Mouse (Mus musculus) 3T3-L1 (cell line): ENCODE data around the gene Lmna.

Experiments used
- DNase-seq: peaks from one replicate; pipeline ENCODE4 v3.0.0-alpha.2; 2015; ENCODE audit warnings: low read depth, low spot score

Gene Lmna

DNA sequence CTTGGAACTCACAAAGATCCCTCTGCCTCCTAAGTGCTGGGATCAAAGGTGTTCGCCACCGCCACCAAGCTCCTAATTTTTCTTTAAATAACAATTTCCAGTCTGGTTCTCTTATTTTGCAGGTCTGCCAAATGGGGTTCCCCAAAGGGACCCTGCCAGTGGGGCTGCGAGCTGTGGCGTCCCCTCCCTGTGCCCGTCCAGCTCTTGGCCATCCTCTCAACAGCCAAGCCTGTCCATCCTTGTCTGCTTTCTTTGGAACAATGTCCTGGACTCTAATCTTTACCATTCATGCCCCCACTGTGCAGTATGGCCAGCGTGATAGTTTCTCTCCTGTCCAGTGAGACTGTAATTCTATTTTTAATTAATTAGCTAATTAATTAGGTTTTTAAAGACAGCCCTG, 11.4 kb upstream of the Lmna start:
- no peak for DNase-seq

DNA sequence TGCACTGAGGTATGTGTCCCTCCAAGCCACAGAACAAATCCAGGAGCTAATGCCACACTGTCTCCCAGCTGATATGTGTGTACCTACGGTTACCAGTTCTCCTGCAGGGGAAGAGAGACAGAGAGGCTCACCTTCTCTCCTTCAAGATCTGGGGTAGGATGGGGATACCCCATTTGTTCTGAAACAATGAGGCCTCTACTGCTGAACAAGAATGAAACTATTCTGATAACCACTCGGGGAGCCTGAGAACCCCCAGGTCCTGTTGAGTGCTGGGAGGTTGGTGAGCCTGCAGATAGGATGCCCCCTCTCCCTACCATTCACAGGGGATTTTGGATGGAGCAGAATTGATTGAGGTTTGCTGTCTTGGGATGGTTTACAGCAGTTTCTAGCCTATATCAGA, 10.3 kb upstream of the Lmna start:
- DNase-seq = no peak

DNA sequence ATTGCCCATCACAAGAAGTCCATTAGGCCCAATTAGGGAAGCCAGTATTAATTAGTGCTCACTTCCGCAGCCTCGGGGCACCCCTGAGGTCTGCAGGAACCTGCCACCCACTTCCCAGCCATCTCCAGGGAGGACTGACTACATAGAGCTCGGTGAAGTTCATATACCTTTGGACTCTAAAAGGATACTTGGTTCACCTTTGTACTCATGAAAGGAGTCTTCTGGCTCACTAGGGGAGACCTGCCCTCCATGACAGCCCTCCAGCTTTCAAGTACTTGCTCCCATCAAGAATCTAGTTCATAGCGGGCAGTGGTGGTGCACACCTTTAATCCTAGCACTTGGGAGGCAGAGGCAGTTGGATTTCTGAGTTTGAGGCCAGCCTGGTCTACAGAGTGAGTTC, 8.7 kb upstream of the Lmna start:
- no peak for DNase-seq

DNA sequence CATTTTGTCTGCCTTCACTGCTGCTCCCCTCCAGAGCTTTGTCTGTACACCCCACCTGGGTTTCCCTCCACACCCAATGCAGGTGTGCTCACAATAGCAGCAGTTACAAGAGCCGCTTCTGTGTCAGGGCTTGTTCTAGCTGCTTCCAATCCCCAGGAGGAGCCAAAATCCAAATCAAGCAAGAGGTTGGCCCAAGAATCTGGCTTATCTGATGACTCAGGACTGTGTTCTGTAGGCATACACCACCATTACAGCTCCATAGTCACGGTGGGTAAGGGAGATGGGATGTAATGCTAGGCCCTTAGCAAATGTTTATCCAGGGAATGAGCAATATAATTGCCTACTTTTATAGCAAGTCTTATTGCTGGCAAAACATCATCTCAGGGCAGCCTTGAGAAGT, 6.7 kb upstream of the Lmna start:
- peak; percentile 62 for DNase-seq

DNA sequence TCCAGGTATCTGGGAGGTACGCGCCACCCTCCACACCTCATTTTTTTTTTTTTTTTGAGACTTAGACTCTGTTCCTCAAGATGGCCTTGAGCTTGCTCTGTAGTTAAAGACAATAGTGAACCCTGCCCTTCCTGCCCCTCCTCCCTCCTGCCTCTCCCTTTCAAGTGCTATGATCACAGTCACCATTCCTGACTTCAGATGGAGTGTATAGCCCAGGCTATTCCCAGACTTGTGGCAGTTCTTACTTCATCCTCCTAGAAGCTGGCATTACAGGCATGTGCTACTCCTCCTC, 5.3 kb upstream of the Lmna start:
- no peak for DNase-seq

DNA sequence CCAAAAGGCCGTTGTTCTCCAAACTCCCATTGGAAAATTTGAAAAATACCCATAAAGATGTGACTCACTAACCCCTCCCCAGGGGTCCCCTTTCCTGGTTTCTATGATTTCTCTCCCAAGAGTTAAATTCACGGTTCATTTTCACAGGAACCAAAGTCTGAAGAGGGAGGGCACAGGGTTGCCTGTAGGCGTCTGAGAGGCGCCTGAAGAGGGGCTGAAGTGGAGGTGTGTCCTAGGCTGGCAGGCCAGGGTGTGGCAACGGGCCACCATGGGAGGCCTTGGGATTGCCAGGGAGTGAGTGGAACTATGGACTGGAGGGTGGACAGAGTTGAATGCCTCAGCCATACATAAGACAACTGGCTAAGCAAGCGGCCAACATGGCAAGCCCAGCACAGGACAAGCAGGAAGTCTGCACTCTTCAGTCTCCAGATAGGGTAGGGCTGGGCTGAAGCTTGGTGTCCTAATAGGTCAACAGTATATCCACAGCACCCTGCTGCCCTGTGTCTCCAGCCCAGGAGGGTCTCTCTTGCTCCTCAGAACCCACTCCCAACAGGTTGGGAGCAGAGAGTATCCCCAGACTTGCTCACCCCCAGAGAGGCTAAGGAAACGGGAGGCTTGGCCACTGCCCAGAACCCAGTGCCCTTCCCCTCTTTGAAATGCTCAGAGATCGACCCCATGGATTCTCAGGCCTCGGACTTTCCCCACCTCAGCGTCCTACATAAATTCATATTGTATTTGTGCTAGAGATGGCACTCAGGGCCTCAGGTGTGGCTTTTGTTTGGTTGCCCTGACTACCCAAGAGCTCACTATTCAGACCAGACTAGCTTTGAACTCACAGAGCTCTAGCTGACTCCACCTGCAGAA, 4.7 kb upstream of the Lmna start:
- peak; percentile 80 for DNase-seq

DNA sequence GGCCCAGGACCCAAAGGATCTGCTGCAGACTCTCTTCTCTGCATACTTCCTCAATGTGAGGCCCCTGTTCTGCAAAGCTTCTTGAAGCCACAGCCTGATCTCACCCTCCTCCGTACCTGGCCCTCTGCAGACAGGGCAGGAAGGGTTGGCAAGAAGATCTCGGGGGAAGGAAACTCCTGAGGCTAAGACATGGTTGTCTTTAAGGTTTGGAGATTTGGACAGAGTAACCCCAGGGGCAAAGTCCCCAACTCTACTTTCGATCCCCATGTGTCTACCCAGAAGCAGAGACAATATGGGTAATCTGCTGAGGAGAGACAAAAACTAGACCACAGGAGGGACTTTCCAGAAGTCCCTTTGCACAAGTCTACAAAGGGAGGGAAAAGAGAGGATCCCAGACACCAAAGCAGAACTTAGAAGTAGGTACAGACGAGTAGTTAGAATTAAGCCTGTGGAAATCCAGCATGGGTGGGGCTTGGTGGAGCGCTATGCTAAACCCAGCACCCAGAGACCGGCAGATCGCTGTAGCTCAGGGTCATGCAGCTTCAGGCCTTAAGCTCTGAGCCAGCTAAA, 3.9 kb upstream of the Lmna start:
- peak; percentile 78 for DNase-seq

DNA sequence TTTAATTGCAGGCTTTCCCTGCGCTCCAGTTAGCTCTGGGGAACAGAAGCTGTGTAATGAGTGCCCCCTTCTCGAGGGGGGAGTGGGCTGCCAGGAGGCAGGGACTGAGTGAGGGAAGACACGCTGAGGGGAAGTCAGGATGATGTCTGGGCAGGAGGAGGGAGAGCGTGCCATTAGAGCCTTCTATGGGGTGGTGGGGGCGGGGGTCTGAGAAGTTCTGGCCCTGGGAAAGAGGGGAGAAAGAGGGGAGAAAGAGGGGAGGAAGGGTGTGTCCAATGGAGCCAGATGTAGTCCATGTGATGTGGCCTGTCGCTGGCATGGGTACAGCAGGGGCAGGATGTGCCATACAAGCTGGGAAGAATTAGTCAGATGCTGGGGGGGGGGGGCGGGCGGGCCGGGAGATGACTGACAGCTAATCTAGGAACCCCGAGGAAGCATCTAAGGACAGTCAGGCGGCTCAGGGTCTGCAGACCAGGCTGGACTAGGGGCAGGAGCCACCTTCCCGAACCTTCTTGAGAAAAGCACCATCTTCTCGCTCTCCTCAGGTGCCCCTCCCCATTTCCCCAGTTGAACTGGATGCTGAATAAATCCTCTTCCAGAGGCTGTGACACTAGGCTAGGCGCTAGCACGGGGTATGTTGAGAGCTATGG, 3.3 kb upstream of the Lmna start:
- DNase-seq = peak; percentile 96

DNA sequence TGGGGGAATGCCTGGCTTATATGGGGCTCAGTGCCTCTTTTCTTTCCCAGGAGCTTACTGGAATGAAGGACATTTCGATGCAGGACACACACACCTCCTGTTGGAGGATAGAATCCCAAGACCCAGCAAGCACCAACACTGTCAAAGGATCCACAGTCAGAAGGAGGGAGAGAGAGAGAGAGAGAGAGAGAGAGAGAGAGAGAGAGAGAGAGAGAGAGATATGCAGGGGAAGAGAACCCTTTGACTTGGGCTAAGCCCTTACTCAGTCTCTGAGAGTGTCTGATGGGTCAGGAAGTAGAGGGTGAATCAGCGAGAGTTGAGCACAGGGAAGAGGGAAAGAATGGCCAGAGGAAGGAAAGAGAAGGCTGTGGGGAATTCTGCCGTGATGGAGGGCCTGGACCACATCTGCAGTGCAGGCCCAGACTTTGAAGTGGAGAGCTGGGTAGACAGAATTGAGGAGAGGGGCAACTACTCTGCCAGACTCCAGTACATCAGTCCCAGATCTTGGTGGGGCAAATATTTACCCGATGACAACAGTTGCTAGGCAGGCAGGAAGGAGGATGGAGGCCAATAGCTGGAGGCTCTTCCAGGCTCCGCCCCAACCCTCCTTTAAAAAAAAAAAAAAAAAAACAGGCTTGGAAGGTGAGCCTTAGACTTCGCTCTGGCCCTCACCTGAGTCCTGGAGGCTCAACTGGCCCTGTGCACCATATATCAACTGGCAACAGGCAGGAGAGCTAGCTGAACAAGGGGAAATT, 2.6 kb upstream of the Lmna start:
- DNase-seq = peak; percentile 91

DNA sequence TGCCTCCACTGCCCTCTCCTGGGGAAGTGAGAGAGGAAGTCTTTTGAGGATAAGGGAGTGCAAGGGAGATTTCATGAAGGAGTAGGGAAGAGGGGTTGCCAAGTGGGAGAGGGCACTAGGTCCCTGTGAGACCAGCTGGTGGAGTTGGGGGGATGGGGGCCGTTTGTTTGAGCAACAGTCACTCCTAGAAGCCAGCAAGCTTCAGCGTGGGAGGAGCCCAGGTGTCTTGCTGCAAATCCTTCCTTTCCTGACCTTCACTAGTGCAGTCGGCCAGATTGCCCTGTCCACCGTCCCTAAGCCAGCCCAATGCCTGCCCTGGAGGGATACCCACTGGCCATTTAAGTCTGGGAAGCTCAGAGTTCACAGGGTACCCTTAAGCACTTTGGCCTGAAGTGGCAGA, 1.8 kb upstream of the Lmna start:
- DNase-seq = peak; percentile 59

DNA sequence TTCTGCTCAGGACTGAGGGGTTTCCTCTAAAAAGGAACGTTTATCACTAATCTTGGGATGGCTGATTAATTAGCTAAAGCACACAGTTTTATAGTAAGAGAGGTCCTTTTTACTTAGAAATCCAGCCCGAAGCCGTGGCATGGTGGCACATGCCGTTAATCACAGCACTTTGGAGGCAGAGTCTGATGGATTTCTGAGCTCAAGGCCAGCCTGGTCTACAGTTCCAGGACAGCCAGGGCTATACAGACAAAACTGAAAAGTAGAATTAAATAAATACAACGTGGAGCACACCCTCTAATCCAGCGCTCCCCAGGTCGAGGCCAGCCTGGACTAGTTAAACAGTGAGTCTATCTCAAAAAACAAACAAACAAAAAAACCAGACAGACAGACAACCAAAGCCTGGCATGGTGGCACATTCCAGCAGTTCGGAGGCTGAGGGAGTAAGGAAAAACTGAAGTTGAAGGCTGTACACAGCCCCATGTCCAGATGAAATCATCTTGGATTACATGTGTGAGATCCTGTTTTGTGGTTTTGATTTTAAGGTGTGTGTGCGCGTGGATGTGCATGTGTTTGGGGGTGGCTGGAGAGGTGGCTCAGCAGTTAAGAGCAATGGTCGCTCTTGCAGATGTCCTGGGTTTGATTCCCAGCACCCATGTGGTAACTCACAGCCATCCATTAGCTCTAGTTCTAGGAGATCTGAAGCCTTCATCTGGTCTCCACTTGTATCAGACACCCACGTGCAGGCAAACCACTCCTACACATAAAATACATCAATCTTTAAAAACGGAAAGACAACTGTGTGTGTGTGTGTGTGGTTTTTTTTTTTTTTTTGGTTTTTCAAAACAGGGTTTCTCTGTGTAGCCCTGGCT, 899 bp upstream of the Lmna start:
- peak; percentile 39 for DNase-seq

DNA sequence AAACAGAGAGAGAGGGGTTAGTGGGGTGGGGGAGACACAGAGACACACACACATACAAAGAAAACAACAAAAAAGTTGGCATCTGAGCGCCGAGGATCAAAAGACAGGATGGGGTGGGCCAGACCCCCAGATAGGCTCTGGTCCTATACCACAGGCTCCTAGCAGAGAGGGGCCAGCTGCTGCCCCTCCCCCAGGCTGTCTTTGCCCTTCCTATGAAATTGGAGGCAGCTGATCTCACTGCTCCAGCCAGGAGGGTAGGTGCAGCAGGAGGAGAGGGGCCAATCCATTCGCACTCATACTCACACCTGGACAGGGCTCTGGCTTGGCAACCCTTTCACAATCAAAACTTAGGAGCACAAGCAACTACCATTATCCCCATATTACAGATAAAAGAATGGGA, 506 bp downstream of the Lmna start:
- no peak for DNase-seq

DNA sequence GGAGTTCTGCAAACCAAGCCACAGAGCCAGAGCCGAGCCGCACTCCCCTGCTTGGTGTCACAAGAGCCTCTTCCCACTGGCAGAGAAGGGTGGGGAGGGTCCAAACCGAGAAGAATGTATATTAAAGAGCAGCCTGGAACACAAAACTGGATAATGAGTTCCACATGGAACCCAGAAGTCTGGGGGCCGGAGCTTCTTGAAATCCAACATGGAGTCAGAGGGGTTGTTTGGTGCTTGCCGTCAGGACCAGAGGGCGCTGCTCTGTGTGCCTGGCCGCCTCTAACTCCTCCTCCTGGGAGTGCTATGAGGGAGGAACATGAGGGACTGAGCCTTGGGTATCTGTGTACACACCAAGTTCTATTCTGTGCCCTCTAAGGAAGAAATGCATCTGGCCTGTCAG, 4.0 kb downstream of the Lmna start:
- no peak for DNase-seq

DNA sequence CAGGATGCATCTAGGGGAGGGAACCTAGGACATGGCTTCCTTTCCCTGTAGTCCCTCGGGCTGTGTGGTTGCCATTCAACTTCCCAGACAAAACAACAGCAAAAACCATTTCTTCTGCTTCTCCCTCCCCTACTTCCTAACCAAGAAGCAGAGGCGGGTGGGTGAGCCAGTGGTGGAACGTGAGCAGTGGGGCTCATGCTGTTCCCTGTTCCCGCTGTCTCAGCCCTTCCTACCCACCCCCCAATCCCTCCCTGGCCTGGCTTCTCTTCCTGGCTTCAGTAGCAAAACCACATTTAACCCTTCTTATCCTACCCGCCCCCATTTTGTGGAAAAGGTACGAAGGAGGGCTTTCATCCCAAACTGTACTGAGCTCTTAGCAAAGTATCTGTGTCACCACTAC, 4.7 kb downstream of the Lmna start:
- DNase-seq = no peak

DNA sequence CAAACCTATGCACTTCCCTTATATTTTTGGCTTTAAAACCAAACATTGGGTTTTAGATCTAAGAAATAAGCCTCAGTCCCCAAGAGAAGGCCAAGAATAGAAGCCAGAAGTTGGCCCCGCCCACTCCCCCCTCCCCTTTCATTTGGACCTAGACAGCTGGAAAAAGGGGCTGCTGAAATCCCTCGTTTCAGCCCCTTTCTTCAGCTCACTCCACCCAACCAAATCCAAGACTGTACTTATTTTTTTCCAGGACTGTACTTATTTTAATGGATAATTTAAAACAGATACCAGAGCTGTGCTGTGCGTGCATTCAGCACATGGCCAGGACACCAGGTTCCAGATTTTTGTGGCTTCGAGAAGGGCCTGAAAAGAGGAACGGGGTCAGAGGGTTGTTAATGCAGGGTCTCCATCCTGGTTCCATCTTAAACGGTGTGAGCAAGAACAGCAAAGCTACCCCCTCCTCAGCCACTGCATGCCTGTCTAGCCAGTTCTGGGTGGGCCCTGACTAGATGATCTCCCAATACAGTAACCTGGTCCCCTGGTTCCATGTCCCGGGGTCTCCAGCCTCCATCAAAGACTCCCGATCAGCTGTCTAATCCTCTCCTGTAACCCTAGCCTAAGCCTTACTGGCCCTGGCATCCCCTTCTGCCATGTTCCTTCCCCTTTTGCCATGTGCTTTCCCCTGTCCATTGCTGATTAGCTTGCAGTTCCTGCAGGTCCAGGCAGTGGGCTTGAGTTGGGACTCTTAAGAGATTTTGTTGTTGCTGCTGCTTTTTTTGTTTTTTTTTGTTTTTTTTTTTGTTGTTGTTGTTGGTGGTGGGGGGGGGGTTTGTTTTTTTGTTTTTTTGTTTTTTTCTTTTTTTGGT, 5.6 kb downstream of the Lmna start:
- peak; percentile 43 for DNase-seq

DNA sequence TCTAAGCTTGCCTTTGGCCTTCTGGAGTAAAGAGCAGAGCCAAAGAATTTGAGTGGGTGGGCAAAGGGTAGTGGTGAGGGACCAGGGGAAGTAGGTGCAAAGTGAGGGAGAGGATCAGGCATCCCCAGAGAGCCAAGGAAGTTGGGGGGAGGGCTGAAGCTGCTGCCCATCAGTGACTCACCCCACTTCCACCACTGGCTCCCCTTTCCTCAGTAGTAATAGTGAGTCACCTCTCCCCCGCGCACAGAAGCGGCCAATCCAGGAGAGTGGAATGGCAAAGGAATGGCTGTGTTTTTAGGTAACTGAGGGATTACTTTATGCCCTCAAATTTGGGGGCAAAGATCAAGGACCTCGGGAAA, 6.3 kb downstream of the Lmna start:
- DNase-seq = peak; percentile 98

DNA sequence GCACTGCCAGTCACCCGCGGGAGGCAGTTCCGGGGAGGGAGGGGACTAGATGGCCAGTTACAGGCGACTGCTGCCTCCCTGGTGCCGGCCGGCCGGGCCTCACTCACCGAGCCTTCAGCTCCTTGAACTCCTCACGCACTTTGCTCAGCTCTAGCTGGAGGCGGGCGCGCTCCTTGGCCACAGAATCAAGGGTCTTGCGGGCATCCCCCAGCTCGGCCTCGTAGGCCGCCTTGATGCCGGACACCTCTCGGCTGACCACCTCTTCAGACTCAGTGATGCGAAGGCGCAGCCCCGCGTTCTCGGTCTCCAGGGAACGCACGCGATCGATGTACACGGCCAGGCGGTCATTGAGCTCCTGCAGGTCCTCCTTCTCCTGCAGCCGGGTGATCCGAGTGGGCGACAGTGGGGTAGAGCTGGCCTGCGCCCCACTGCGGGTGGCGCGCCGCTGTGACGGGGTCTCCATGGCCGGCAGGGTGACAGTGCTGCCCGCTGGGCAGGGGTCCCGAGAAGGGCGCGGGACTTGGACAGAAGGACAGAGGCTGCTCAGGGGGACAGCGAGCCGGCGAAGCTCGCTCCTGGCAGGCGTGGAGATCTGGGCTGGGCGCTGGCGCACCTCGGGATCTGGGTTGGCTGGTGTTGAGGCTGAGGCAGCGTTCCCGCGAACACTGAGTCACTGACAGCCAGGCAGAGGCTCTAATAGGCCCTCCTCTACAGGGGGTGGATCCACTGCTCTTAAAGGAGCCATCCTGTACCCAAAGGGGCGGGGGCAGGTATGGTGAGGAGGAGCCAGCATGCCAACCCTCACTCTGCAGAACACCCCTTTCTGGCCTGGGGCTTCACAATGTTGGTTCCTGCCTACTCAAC, 6.9 kb downstream of the Lmna start:
- peak; percentile 99 for DNase-seq

DNA sequence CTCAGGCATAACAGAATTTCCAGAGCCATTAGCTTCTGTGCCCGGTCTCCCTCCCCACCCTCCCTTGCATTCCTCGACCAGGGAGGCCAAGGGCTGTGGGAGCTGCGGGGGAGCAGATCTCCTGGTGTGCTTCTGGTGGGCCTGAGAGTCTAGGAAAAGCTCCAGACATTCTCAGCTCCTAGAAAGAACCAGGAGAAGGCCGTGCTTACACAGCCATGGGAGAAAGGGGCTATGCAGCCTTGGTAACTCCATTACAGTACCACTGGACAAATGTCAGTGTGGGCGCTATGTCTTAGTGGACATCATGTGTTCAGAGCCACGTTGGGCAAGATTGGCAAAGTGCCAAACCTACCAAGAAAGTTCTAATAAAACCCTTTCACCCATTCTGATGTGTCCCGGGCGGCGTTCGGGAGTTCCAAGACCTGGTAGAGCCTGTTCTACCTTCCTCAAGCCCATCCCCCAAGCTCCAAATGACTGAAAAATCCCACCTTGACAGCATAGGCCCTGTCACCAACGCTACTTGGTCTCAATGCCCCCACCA, 7.7 kb downstream of the Lmna start:
- DNase-seq = peak; percentile 73

DNA sequence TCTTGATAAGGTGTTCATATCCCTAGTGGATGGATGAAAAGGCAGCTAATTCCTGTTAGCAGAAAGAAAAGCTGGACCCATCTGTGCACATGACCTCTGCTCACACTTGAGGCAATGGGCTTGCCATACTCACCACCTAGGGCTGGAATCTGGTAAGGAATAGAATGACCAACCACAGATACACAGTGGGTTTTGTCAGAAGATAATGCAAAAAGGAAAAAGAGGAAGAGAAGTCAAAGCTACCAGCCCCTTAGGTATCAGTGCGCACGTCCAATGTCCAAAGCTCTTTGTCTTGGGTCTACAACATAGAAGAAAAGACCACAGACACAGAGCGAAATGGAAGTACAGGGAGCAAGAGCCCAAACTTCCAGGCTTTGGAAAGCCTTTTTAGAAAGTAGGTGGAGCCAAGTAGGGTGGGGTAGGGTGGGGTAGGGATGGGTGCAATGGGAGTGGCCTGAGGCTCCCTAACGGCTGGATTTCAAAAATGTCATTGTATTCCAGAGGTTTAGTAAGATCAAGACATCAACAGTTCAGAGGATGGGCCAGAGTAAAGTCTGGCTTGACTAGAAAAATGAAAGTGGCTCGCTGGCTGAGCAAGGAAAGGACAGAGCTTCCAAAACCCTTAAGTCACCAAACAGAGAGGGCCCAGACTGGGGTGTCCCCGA, 8.3 kb downstream of the Lmna start:
- DNase-seq = peak; percentile 78
